Mouse (Mus musculus) urinary bladder, postnatal 25 days (tissue): ENCODE data around the gene Gipr.
"Not testable (repeated sequence)": the region's sequence is repeated elsewhere in the genome, so short reads cannot be mapped to it uniquely, and the experiment has no call there.

Source experiments
- DNase-seq: peaks from one replicate; pipeline ENCODE4 v3.0.0; 2022; ENCODE audit warnings: low spot score

Gipr gene

DNA sequence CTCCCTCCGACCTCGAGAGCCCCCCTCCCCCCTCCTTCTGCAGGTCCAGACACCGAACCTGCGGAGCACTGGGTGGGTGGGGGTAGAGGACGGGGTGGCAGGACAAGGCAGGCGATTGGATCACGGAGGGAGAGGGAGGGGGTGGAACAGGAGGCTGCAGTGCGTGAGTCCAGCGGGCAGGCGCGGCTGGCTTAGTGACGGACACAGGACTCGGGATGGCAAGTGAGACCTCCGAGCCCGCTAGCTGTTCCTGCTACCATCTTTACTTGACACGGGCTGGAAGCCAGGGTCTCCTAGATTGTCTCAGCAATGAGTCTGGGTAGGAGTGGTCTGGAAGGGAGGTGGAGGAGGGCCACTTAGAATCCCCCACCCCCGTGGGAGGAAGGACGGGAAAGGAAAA is 12.1 kb upstream of the Gipr start:
- no peak for DNase-seq

DNA sequence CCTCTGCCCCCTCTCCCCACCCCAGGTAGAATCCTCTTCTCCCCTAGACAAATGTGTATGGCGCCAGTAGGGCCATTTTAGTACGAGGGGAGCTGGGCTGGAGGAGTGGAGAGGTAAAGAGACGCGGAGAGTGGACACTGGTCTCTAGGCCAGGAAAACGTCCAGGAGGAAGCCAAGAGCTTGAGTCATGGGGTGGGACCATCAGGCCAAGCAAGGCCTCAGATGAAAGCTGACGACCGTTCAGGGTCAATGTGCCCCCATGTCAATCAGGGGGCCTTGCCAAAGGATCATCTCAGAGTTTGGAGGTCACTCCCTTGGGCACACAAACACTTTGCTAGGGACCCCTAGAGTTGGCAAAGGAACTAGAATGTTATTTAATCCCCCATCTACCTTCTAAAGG is 11.3 kb upstream of the Gipr start:
- DNase-seq: no peak

DNA sequence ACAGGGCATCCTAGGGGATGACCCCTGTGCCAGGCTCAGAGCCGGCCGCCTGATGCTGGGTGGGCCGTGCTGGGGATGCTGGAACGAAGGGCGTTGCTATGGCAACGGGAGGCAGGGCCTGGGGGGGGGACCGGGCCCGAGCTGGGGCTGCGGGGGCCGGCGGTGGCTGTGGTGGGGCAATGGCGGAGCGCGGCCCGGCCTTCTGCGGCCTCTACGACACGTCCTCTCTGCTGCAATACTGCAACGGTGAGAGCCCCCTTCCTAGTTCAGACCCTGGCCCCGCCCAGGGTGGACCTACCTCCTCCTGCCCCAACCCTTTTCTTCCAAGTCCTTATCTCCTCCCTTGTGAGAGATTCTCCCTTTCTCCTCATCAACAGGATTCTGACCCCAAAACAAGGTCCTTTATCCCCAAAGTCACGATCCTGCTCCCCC is 10.6 kb upstream of the Gipr start:
- DNase-seq: no peak

DNA sequence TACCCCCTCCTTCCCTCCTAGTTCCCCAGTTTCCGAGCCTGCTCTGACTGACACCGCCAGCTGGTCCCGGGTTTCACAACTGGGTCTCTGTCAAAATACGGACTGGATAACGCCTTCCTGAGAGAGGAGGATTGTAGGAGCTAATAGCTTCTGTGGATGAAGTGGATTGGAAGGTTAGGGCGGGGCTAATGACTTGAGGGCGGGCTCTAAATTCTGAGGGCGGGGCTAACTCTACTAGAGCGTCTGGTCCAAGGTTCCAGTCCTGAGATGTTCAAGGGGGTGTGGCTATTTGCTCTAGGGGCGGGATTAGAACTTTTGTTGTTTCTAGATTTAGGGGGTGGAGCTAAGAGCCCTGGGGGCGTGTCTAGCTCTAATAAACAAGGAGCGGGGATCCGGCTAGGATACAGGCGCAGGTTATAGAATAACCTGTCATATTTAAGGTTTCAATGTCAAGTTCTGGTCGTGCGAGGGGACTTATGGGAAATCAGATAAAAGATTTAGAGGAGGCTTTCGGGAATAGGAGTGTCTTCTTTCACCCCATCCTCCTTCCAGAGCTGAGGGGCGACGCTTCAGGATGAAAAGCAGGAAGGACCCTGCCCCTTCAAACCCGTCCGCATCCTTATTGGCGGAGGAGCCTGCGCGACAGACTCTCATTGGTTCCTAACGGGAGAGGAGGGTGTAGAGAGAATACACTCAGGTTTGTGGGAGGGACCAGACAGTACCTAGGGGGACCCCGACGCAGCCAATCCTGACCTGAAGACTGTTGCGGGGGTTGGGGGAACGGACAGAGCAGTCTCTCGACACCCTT is 10.0 kb upstream of the Gipr start, which contains the start of gene Eml2:
Gene Eml2, plus strand, starts transcription at position 714 of the 808 bp plus-strand sequence.
- no peak for DNase-seq

DNA sequence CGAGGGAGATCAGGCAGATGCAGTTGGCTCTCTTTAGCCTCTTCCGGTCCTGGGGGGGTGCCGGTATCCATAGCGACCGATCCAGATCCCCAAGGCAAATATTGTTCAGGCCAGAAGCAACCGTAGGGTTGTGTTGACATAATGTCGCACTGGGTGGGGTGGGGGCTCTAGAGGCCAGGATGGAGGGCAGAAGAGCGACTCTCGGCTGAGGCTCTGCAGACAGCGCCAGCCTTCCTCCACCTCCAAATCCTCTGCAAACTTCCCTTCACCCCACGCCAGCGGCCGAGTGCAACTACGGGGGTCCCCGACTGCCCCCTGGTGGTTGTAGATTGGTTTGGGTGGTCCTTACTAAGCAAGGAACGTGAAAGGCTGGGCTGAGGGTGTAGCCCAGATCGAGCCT is 6.9 kb upstream of the Gipr start:
- DNase-seq: peak; percentile 76

DNA sequence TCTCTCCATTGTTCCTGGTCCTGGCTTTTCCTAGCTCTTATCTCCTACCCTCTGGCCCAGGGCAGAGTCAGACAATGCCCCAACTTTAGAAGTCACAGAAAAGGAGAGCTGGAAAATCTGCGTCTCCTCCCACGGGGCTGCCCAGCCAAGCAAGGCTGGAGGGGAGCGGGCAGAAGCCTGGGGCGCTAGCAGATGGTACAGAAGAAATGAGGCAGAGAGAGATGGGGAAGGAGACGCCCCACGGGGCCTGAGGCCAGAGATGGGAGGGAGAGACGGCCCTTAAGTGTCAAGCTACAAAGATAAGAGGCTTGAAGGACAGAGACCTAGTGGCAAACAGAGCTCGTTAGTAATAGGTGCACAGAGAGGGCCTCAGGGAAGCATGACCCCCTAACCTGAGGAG is 5.9 kb upstream of the Gipr start:
- DNase-seq: no peak

DNA sequence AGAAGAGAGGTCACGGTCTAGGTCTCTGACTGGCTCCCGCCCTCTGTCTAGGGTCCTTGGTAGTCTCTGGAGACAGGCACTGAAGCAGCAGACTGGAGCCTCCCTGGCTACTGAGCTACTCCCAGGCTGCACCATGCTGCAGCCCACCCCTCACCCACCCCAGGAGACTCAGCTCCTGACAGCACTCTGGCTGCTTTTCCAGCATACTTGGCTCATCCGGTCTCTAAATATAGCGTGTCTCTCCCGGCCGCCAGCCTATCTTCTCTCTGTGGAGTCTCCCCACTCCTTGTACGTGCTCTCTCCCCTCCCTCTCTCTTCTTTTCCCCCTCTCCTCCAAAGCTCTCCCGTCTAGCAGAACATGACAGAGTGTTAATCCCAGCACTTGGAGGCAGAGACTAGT is 4.2 kb upstream of the Gipr start:
- no peak for DNase-seq

DNA sequence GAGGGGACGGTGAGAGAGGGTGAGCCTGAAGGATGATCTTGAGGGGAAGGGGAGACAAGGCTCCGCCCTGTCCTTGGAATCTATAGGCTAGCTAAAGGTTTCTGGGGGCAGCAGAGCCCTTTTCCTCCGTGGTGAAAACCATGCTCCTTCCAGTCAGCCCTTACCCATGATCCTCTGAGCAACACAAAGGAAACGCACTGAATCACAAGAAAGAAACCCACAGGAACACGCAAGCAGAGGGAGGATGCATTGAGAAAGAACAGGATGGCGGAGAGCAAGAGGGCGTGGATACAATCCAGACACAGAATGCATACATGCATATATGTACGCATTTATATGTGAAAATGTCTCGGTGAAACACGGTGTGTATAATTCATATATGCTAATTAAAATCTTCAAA is 3.6 kb upstream of the Gipr start:
- DNase-seq: no peak

DNA sequence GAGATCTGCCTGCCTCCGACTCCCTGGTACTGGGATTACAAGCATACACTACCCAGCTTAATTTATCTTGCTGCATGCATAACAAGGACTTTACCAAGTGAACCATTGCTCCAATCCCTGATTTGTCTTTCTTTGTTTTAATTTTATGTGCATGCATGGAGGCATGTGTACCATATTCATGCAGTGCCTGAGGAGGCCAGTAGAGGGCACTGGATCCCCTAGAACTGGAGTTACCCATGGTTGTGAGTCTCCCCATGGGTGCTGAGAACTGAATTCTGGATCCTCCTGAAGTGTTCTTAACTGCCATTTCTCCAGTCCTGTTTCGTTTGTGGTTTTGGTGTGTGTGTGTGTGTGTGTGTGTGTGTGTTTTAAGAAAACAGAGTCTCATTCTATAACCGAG is 1.1 kb upstream of the Gipr start:
- DNase-seq: no peak

DNA sequence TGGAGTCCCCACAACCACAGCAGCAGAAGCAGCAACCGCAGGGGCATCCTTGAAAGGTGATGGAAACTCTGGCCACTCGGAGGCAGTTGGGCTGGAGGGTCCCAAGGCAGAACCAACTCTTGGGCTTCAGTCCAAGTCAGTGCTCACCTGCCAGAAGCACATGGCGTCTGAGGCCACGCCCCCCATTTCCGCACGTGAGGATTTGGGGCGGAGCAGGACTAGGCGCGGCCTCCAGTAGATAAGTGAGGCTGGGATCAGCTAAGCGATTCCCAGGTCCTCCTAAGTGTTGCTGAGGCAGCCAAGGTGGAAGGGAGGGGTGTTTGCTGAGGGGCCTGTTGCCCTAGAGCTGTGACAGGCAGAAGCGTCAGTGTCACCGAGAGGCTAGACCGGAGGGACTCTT is 949 bp downstream of the Gipr start:
- DNase-seq: no peak

DNA sequence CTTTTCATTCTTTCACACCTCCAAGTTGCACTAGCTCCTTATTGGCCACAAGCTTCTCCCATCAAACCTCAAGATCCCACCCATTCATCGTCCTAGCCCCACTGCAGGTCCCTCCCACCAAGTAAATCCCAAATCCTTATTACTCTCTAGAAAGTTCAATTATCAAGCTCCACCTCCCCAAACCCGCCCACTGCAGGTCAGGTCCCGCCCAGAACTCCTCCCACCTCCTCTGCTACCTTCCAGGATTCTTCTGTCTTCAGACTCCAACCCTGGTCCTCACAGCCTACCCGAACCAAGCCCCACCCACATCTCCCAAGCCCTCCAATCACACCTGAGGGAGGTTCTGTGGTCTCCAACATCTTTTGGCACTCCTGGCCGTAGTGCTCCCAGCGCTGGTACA is 1.7 kb downstream of the Gipr start:
- no peak for DNase-seq

DNA sequence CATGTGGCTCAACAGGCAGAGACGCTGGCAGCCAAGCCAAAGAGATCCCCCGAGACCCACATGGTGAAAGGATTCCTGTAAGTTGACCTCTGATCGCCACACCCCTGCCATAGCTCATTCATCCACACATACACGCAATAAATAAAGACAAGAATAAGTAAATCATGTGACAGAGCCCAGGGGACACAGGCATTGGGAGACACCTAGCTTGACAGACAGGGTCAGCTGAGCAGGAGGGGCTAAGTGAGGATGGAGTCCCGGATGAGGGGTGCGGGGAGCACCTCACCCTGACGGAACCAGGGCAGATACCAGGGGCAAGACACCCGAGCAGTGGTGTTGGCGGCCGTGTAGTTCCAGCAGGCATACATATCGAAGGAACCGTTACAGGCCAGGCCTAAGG is 2.2 kb downstream of the Gipr start:
- no peak for DNase-seq

DNA sequence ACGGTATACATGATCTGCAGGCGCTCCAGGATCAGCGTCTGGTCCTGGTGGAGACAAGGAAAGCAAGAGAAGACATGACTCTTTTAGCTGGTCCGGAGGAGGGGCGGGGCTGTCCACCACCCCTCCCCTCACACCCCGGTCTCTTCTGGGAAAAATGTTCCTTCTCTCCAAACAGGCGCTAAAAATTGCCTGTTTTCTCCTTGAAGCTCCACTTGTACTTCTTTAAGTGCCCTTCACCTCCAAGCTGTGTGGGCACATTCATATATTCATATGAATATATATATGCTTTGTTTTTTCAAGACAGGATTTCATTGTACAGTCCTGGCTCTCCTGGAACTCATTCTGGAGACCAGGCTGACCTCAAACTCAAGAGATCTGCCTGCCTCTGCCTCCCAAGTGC is 3.0 kb downstream of the Gipr start:
- DNase-seq: no peak

DNA sequence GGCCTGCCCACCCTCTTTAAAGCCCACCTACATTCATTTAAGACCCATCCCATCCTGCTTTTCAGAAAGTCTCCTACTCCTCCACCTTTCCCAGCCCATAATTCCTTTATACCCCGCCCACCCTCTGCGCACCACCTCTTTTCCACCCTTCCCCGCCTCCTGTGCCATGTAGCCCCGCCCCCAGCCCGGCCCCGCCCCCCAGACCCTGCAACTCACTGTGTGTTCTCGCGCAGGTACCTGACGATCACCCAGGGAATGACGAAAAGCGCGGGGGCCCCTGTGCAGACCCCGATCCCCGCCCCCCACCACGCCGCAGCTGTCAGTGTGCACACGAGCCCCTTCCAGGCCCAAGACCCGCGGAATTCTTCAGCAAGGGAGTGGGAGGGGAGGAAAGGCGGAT is 5.8 kb downstream of the Gipr start:
- no peak for DNase-seq

DNA sequence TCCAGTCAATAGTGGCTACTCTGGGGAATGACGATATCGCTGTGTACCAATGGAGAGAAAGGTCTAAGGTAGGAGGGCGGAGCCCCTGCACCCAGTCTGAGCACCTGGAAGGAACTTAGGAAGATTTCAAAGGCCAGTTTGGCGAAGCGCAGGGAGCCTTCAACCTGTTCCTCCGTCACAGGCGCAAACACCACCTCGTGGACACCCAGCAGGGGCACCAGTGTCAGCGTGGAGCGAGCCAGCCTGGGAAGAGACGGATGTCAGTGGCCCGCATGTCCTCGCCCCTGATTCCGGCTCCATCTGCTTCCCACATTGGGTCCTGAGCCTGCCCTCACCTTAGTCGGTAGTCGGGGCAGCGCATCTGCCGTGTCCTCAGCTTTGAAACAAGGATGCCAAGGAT is 6.5 kb downstream of the Gipr start:
- DNase-seq: no peak

DNA sequence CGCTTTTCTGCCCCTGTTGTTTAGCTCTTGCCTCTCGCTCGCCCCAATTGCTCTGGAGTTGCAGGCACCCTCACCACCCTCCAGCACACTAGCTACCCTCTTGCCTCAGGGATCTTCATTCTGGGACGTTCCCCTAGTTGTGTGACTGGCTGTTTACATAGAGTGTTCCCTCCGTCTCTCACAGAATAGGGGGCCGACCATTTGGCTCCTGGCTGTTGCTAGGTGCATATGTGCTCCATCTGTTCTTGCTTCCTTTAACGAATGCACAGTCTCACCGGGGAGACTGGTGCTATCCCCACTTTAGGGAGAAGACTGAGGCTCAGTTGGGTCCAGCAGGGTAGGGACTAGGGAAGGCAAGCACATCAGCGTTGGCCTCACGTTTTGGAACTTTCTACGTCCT is 7.3 kb downstream of the Gipr start:
- DNase-seq: no peak

DNA sequence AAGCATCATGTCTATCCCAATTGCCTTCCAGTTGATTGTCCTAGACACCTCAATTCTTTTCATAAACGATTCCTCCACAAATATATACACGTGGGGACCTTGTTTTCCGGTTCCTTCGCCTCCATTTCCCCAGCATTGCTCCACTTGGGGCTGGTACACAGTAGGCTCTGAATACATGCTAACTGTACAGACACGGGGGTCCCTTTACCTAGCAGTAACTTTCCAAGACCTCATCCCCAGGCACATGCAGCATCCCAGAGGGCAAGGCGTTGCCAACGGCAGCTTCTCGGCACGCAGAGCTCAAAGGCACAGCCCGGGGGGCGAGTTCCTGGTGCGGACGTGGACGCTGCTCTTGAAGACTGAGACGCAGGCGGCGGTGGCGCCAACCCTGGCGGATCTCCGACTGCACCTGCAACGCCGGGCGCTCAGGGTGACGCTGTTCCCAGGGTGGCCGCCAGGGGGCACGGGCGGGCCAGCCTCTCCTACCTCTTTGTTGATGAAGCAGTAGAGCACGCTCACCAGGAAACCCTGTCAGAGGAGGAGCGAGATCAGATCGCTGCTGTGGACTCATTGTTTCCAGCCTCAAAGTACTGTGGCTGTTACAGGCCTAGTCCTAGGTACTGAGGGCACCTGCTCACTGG is 8.6 kb downstream of the Gipr start:
- peak; percentile 91 for DNase-seq

DNA sequence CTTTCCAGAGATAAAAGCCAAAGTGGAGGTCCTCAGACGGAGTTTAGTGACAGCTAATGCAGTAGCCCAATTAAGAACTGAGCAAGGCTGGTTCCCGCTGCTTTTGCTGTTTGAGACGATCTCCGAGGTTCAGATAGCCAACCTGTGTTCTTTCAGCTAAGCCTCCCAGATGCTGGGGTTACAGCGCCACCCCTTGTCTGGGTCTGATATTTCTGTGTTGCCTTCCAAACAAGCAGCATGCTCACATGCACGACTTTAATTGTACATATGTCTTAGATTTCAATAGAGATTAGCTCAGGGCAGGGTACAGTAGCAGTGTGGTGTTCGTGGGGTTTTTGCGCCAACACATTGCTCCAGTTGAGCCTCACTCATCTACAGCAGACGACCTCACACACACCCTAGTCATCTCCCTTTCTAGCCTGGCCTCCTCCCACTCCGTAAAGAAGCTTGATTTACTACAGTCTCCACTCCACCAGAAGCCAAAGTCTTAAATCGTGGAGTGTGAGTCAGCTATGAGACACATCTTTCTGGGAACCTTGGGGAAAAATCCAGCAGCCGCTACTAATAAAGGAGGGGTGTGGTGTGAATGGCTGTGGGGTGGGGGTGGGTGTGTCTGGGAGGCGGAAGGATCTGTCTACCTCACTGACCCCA is 10.0 kb downstream of the Gipr start:
- DNase-seq: no peak

DNA sequence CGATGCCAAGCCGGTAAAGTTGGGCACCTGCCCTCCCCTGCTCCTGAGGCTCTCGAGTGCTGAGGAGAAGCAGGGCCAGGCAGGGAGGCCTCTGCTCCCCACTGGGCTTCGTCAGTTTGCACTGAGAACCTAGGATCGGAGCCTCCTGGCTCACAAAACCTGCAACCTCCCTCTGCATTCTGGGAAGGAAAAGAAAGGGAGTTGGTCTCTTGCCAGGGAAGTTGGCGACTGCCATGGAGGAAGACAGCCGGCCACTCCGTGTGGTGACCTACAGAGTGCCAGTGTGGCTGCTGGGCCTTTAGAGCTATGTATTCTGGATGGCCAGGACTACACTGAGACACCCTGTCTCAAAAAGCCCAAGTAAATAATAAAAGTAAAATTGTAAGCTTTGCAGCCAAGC is 11.1 kb downstream of the Gipr start:
- DNase-seq: no peak

DNA sequence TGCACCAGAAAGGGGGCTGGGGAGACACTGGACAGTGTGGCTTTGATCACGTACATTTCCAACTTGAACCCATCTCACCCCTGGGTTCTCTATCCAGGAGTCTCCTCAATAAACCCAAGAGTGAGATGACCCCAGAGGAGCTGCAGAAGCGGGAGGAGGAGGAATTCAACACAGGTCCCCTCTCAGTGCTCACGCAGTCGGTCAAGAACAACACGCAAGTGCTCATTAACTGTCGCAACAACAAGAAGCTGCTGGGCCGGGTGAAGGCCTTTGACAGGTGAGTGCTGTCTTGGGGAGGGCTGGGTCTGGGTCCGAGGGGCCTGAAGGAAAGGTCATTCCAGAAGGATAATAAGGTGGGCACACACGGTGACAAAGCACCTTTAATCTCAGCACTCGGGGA is 14.8 kb downstream of the Gipr start:
- DNase-seq: not testable (repeated sequence)

DNA sequence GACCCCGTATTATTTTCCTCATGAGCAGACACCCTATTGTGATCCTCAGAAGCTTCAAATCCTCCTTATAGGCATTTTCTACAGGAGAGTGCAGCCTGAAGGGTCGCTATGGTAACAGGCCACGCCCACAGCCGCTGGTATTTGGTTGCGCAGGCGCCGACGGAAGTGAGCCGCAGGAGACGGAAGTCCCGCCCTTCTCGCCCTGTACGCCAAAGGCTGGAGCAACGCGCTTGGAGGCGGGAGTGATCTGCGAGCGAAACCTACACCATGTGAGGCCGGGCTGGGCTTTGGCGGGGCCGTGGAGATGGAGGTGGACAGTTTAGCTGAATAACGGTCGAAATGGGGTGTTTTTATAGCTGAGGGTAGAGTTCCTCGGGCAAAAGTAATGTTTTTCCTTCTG is 16.3 kb downstream of the Gipr start, which contains the start of gene Snrpd2:
Gene Snrpd2, plus strand, starts transcription at position 97 of the 400 bp plus-strand sequence.
- peak; percentile 97 for DNase-seq

DNA sequence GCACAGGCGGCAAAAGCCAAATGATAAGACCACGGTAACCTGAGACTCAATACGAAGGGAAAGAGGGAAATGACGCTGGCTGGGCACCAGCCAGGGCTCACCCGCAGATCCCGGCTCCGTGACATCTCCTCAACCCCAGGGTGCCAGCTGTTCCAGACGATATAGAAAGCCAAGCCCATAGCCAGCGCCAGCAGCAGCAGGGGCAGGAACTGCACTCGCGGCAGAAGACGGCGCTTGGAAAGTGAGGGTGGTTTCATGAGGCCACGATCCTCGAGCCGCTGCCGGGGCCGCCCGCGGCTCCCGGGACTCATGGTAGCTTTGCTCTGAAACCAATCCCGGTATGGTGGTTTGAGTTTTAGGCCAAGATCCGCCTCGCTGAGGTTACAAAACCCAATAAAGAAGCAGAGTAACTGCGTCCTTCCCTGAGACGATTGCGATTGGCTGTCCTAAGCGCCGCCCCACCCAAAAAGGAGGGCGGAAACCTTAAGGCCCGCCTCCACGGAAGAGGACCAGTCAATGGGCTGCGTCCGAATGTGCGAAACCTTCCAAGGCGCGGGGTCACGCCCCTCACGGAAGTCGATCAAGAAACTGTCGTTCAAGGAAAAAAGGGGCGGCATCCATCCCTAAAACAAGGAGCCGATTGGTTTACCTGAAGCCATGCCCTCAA is 16.9 kb downstream of the Gipr start, which contains the start of gene Qpctl:
Gene Qpctl, minus strand, starts transcription at position 417 of the 667 bp plus-strand sequence.
- peak; percentile 89 for DNase-seq
